Mouse (Mus musculus) thymus, adult 2 months (tissue): ENCODE results near the gene Tacc2.

Experiments
- CTCF ChIP-seq: fragments of 200-500 bp; IDR thresholded peaks from 2 replicates; pipeline ENCODE4 v1.5.1; 2012; ENCODE audit warnings: mild to moderate bottlenecking, control low read depth, low read length, moderate library complexity, borderline replicate concordance; ENCODE audit not compliant: control insufficient read depth, poor library complexity, insufficient read depth; ENCODE audit errors: extremely low read depth
- POLR2A ChIP-seq: fragments of 200-500 bp; IDR thresholded peaks from 2 replicates; pipeline ENCODE4 v1.6.1; 2012; ENCODE audit warnings: mild to moderate bottlenecking, low read length, control low read depth, moderate library complexity; ENCODE audit not compliant: control insufficient read depth, poor library complexity, insufficient read depth; ENCODE audit errors: extremely low read depth

GRCm38 (mm10) chr7:130671301-130671700 is 94.1 kb downstream of the Tacc2 start:
- no peak for TF ChIP-seq CTCF
- TF ChIP-seq POLR2A, result no peak
